Mouse (Mus musculus) heart, postnatal 10 days (tissue): ENCODE data around the gene Lpcat3. TPM values are rescaled to one million over a fixed set of nuclear protein-coding genes. Genes with fewer than 3 reads are reported as not detected.

Experiments
- DNase-seq, 2 experiments: peaks; one replicate each; pipeline ENCODE4 v3.0.0; 2021
- intact Hi-C: fragments of 180-260 bp; cut with DNase I; formaldehyde crosslinking; loops from one replicate; pipeline ENCODE4 v1.15.1; 2025
- total RNA-seq, 2 experiments: library from RNA; stranded (reverse); gene quantifications; 2 replicates each; pipeline ENCODE4 v1.2.3; 2021

Gene Lpcat3
- total RNA-seq, 2 experiments from 2014 or later = 56.5 to 68.8 TPM

DNA sequence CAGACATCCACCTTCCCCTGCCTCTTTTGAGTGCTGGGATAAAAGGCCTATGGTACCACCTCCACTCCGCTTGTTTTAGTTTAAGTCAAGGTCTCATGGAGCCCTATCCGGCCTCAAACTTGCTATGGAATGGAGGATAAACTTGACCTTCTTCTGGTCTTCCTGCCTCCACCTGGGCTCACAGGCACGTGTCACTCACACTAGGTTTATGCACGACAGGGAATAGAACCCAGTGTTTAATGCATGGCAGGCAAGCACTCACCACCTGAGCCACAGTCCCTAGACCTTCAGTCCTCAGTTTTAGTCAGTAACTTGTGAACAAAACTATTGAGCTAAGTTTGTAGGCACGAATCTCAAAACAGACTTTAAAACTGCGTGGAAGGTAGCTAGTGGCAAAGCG, 68.2 kb downstream of the Lpcat3 start:
- DNase-seq = no peak
- intact Hi-C loops = no loop called here

- intact Hi-C loops = no loop called here
- DNase-seq = peak in 1 of 2 experiments; percentile 48
Measured at GRCm38 (mm10) chr6:124732476-124733370, 69.9 kb downstream of the Lpcat3 start.

- DNase-seq = no peak
- intact Hi-C loops = no loop called here
Measured at GRCm38 (mm10) chr6:124734417-124734816, 71.6 kb downstream of the Lpcat3 start.

- intact Hi-C loops = loop anchor here (5.0 kb wide), 1 partner anchor 35 kb away; no protein-coding TSS in a partner anchor
- no peak for DNase-seq
Measured at GRCm38 (mm10) chr6:124737040-124737439, 74.2 kb downstream of the Lpcat3 start.

DNA sequence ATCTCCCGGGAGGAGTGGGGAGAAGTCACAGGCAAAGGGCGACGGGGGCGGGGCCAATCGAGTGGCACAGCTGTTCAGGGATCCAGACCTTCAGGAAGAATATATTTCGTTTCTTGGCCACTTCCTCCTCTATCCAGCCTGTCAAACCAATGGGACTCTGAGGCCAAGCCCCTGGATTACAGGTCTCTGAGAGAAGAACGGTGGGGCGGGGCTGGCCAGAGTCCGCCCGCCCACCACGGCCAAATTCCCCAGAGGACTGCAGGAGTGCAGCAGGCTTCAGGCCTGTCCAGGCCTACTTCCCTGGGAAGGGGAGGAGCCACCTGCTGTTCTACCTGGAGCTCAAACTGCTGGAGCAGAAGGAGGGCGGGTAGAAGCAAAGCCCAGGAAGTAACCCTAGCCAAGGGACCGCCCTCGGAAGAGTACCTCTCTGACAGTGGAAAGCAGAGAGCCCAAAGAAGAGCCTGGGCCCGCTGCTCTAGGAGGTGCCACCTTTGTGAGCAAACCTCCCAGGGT, 75.7 kb downstream of the Lpcat3 start, which contains the start of gene Ptpn6:
Ptpn6 (minus strand) TSS at position 204 of the 513 bp plus-strand sequence.
- DNase-seq = no peak
- intact Hi-C loops = loop anchor here (5.0 kb wide), 1 partner anchor 36 kb away; no protein-coding TSS in a partner anchor

DNA sequence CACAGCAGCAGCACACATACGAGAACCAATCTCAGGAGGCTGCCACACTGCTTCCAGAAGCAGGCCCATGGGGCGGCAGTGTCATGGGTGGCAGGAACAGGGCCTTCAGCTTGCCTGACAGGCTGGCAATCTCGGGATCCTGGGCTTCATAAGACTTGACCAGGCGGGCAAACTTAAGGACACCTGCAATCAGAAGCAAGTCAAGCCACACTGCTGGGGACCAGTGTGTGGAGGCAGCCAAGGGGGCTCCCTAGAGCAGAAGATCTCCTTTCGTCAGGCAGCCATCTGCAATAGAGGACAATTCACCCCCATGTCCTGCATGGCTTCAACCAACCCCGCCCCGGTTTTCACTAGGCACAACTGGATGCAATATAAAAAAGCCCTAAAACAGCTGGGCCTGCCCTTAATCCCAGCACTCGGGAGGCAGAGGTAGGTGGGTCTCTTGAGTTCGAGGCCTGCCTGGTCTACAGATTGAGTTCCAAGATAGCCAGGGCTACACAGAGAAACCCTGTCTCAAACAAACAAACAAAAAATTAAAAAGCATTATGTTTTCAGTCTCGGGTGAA, 76.5 kb downstream of the Lpcat3 start:
- DNase-seq = no peak
- intact Hi-C loops = loop anchor here (5.0 kb wide), 1 partner anchor 37 kb away; no protein-coding TSS in a partner anchor

- DNase-seq = no peak
- intact Hi-C loops = loop anchor here (2.0 to 5.0 kb wide), 3 partner anchors 18 to 98 kb away; partner anchors contain the start of gene Lpcat3
Measured at GRCm38 (mm10) chr6:124740211-124740887, 77.5 kb downstream of the Lpcat3 start.

DNA sequence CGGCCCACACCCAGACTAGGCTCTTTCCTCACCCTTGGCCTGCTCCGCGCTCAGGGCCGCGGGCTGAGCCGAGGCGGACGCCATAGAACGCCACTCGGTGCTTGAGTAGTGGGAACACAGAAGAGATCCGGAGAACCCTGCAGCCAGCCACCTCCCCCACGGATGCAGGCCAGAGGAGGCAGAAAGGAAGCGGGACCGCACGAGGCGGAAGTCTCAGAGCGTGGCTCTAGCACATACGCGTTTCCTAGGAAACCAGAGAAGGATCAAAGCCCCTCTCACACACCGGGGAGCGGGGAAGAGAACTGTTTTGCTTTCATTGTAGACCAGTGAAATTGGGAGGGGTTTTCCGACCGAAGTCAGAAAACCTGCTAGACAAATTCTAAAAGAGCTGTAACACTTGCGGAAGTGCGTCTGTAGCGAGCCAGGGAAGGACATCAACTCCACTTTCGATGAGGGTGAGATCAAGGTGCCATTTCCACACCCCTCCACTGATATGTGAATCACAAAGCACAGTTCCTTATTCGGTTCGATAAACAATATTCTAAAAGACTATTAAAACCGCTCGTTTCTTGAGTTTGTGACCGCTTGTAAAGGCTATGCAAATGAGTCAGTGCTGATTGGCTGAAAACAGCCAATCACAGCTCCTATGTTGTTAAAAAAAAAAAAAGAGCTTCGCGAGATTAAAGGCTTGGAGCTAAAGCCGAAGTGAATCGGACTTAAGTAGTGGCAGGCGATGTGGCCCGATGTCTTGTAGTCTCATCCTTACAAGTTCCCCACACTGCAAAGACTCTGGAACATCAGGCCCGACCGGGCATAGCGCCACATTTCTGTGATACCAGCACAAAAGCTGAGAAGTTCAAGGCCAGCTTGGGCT, 78.3 kb downstream of the Lpcat3 start, which contains the start of gene Grcc10:
Grcc10 (minus strand) TSS at position 487 of the 874 bp plus-strand sequence.
- intact Hi-C loops = loop anchor here (1.0 to 5.0 kb wide), 4 partner anchors 18 to 99 kb away; partner anchors contain the start of genes Emg1, Lpcat3 and Phb2
- DNase-seq = peak; percentile 92 to 93

DNA sequence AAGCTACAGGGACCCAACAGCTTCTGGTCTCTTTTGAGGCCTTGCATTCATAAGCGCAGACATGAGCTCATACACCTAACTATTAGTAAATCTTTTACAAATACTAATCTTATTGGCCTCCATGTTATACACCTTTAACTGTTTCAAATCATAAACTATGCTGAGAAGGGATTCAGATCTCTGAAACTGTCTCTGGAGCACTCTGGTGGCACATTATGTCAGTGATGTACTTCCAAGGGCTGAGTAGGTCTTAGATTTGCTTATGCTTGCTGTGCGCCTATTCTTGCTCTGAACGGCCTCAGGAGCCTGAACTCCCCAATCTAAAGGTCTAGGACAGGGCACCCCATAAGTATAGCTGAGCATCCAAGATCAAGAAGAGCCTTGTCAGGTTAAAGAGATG, 79.0 kb downstream of the Lpcat3 start:
- intact Hi-C loops = loop anchor here (1.0 to 5.0 kb wide), 4 partner anchors 17 to 100 kb away; partner anchors contain the start of genes Emg1, Lpcat3 and Phb2
- no peak for DNase-seq

DNA sequence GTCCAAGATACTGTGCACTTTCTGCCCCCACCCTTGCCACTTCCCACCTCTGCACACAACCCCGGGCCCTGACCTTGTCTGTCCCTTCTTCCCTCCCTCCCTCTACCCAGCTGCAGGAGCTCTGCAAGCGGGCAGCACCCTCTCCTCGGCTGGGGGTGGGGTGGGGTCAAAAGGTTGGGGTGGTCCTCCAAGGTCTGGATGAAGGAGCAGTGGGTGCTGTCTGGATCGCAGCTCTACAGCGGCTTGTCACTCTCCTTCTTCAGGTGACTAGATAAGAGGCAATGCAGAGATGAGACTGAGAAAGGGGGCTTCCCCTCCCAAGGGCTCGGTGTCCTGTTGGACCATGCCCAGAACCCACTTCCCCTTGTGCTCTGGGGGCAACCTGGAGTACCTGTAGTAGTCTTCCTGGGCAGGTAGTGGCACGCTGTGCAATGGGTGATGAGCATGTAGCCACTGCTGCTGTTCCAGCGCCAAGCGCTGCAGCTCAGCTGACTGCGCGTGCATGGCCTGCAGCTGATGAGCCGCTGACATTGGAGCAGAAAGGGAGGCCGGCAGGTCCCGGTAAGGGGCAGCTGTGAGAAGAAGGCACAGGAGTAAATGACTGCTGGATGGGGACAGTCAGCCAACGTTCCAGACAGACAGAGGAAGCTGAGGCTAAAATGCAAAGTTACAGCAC, 80.2 kb downstream of the Lpcat3 start:
- intact Hi-C loops = loop anchor here (5.0 kb wide), 2 partner anchors 81 to 101 kb away; partner anchors contain the start of gene Lpcat3
- no peak for DNase-seq

DNA sequence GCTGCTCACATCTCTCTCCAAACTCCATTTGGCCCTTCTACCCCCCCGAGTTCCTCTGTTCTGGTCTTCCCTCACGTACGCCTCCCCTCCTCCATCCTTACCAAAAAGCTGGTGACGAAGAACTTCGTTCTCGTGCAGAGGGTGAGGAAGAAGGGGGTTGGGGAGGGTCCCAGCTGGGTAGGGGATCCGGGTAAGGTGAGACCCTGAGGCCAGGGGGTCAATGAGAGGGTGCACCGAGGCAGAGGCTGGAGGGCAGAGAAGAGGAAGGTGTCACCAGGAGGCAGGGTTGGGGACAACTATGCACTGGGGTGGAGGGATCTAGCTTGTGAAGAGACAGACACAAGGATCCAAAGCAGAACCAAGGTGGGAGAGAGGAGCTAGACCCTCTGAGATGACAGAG, 80.8 kb downstream of the Lpcat3 start:
- intact Hi-C loops = loop anchor here (5.0 kb wide), 2 partner anchors 81 to 101 kb away; partner anchors contain the start of gene Lpcat3
- DNase-seq = no peak

GRCm38 (mm10) chr6:124744755-124745321, 82.0 kb downstream of the Lpcat3 start:
- intact Hi-C loops = loop anchor here (5.0 kb wide), 2 partner anchors 83 to 103 kb away; partner anchors contain the start of gene Lpcat3
- no peak for DNase-seq

DNA sequence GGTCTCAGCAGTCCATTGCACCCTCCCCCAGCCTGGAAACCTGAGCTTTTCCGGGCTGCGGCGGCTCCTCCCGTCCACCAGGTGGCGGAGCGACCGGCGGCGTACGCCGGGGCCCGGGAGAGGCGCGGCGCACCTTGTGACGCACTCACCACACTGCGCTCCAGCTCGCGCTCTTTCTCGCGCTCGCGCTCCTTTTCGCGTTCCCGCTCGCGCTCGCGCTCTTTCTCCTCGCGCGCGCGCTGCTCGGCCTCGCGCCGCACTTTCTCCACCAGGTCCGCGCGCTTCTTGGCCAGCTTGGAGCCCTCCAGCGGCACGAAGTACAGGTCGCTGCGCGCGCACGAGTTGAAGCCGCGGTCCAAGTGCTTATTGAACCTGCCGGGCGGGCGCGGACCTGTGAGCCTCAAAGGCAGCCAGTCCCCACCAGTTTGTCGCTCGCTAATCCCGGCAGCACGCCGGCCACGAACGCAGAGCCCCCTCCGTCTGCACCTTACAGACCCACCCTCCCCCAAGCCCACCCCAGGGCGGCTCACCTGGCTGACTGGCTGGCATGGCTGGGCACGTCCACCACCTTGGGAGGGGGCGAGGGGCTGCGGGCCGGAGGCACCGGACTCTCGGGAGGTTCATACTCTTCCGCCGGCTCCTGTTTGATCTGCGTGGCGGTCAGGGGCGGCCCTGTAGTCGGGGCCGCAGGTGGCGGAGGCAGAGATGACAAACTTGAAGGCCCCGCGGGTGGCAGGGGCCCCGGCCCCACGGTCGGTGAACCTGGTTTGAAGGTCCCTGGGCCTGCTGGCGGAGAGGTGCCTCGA, 82.9 kb downstream of the Lpcat3 start:
- DNase-seq = peak; percentile 95
- intact Hi-C loops = no loop called here

DNA sequence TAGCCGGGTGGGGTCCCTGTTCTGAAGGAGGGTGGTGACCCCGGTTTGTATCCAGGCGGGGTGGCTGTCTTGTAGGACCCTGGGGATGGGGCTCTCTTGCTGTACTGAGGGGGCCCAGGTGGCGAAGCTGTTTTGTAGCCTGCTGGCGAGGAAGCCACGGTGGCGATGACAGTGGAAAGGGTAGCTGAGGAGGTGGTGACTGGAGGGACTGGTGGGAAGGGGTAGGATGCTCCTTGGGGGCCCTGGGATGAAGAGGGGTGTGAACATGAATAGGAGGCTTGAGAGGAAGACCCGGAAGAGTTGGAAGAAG, 83.4 kb downstream of the Lpcat3 start:
- intact Hi-C loops = no loop called here
- DNase-seq = no peak

DNA sequence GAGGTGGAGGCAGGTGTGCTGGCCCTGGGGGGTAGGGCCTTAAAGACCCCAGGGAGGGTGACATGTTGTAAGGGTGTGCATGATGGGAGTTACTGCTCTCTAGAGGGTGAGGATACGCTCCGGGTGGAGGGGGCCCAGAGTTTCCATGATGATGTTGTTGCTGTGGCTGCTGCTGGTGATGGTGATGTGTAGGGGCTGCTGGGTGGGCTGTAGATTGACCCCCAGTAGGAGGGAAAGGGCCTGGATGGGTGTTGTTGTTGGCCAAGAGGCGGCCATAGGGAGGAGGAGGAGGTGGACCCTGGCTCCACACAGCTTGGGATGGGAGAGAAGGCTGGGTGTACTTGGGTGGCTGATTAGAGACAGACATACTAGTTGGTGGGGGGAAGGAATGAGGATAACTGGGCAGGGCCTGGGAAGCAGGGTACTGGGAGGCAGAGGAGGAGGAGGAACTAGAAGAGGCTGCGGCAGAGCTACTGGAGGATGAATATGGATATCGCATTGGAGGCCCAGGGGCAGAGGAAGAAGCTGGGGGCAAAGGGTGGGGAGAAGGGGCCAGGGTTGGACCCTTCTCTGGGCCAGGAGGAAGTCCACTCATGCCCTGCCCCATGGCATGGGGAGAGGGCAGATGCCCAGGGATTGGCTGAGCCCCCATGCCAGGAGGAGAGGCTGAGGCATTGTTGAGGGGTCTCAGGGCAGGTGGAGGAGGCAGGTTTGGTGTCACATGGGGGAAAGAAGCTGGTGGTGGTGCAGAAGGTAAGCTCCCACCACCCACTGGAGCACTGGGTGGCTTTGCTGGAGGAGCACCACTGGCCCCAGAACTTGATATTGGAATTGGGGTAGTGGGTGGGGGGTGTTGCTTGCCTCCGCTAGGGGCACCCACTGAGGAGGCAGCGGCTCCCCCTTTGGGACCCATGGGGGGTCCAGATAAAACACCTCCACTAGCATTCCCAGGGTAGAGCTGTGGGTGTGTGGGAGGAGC, 84.1 kb downstream of the Lpcat3 start:
- no peak for DNase-seq
- intact Hi-C loops = no loop called here

- intact Hi-C loops = loop anchor here (10.0 kb wide), 1 partner anchor 256 kb away; the partner anchor contains the start of gene C1rl
- no peak for DNase-seq
Measured at GRCm38 (mm10) chr6:124750405-124750804, 87.6 kb downstream of the Lpcat3 start.
